Mouse (Mus musculus): ENCODE data around the gene Vtn.
"Not testable (repeated sequence)": the region's sequence is repeated elsewhere in the genome, so short reads cannot be mapped to it uniquely, and the experiment has no call there.

Vtn gene

GRCm38 (mm10) chr11:78497544-78498522 is 1.1 kb upstream of the Vtn start, which contains the start of gene Sarm1:
TSS of gene Sarm1 (minus strand) at chr11:78497754.
- peak; percentile 86 to 87 for DNase-seq (ENCODE audit: low spot score in 2 of 2)

GRCm38 (mm10) chr11:78499543-78499942 is 652 bp downstream of the Vtn start:
- DNase-seq (ENCODE audit: low spot score in 2 of 2), result no peak

GRCm38 (mm10) chr11:78500623-78501202 is 1.8 kb downstream of the Vtn start:
- DNase-seq (ENCODE audit: low spot score in 2 of 2), result no peak

GRCm38 (mm10) chr11:78501529-78501928 is 2.6 kb downstream of the Vtn start:
- no peak for DNase-seq (ENCODE audit: low spot score in 2 of 2)

GRCm38 (mm10) chr11:78502909-78503650 is 4.2 kb downstream of the Vtn start, which contains the start of gene Sebox:
TSS of gene Sebox (plus strand) at chr11:78503447.
- no peak for DNase-seq (ENCODE audit: low spot score in 2 of 2)

- DNase-seq (ENCODE audit: low spot score in 2 of 2), result no peak
Measured at GRCm38 (mm10) chr11:78505430-78505829, 6.5 kb downstream of the Vtn start.

- DNase-seq (ENCODE audit: low spot score in 2 of 2), result no peak
Measured at GRCm38 (mm10) chr11:78509148-78509547, 10.3 kb downstream of the Vtn start.

- peak; percentile 65 to 76 for DNase-seq (ENCODE audit: low spot score in 2 of 2)
Measured at GRCm38 (mm10) chr11:78512025-78512957, 13.4 kb downstream of the Vtn start, which contains the start of the genes Tmem199 and Poldip2. TSS of gene Tmem199 (minus strand) at chr11:78512172. TSS of gene Poldip2 (plus strand) at chr11:78512193.

GRCm38 (mm10) chr11:78513106-78513790 is 14.4 kb downstream of the Vtn start:
- no peak for DNase-seq (ENCODE audit: low spot score in 2 of 2)

- no peak for DNase-seq (ENCODE audit: low spot score in 2 of 2)
Measured at GRCm38 (mm10) chr11:78515549-78516325, 16.8 kb downstream of the Vtn start.

- DNase-seq (ENCODE audit: low spot score in 2 of 2), result no peak
Measured at GRCm38 (mm10) chr11:78518931-78519330, 20.0 kb downstream of the Vtn start.

GRCm38 (mm10) chr11:78521880-78522279 is 23.0 kb downstream of the Vtn start:
- no peak for DNase-seq (ENCODE audit: low spot score in 2 of 2)

GRCm38 (mm10) chr11:78522481-78522997 is 23.6 kb downstream of the Vtn start:
- no peak for DNase-seq (ENCODE audit: low spot score in 2 of 2)

- DNase-seq (ENCODE audit: low spot score in 2 of 2), result no peak
Measured at GRCm38 (mm10) chr11:78523241-78523955, 24.5 kb downstream of the Vtn start.

- no peak for DNase-seq (ENCODE audit: low spot score in 2 of 2)
Measured at GRCm38 (mm10) chr11:78524838-78525237, 25.9 kb downstream of the Vtn start.

- DNase-seq (ENCODE audit: low spot score in 2 of 2), result no peak
Measured at GRCm38 (mm10) chr11:78528714-78529113, 29.8 kb downstream of the Vtn start.

GRCm38 (mm10) chr11:78530001-78530400 is 31.1 kb downstream of the Vtn start:
- DNase-seq (ENCODE audit: low spot score in 2 of 2), result no peak

GRCm38 (mm10) chr11:78531046-78531445 is 32.2 kb downstream of the Vtn start:
- DNase-seq (ENCODE audit: low spot score in 2 of 2), result no peak

- not testable (repeated sequence) for DNase-seq (ENCODE audit: low spot score in 2 of 2)
Measured at GRCm38 (mm10) chr11:78531515-78531914, 32.6 kb downstream of the Vtn start.

Data from frontal cortex, postnatal 25 days (tissue).